Mouse (Mus musculus) forebrain, embryonic 11.5 days (tissue): ENCODE measurements around the gene Pgbd5. TPM values are rescaled to one million over a fixed set of nuclear protein-coding genes. Genes with fewer than 3 reads are reported as not detected.

Experiments
- ATAC-seq: fragments of 200-750 bp; cut with Nextera tagmentation; replicated peaks from 2 replicates; pipeline ENCODE4 v1.8.0; 2017; ENCODE audit warnings: moderate TSS enrichment; ENCODE audit not compliant: low FRiP score
- DNase-seq: peaks from one replicate; pipeline ENCODE4 v3.0.0-alpha.2; 2017; ENCODE audit warnings: low spot score
- H3K27ac ChIP-seq: fragments of 300-500 bp; sonication (generic); 2 replicates; pipeline ENCODE4 v1.5.1; 2014; ENCODE audit warnings: low read depth, low read length
- H3K27me3 ChIP-seq: fragments of 300-500 bp; sonication (generic); 2 replicates; pipeline ENCODE4 v1.6.1; 2014; ENCODE audit warnings: mild to moderate bottlenecking, low read length, mixed read lengths; ENCODE audit not compliant: control insufficient read depth, insufficient read depth
- H3K36me3 ChIP-seq: fragments of 300-500 bp; sonication (generic); 2 replicates; pipeline ENCODE4 v1.6.1; 2014; ENCODE audit warnings: mild to moderate bottlenecking, low read length, moderate library complexity, mixed read lengths; ENCODE audit not compliant: control insufficient read depth, insufficient read depth
- H3K4me1 ChIP-seq: fragments of 300-500 bp; sonication (generic); replicated peaks from 2 replicates; pipeline ENCODE4 v1.6.1; 2014; ENCODE audit warnings: low read length, mixed read lengths; ENCODE audit not compliant: control insufficient read depth, insufficient read depth
- H3K4me2 ChIP-seq: fragments of 300-500 bp; sonication (generic); 2 replicates; pipeline ENCODE4 v1.6.1; 2014; ENCODE audit warnings: low read depth, mild to moderate bottlenecking, low read length, moderate library complexity, mixed read lengths; ENCODE audit not compliant: severe bottlenecking
- H3K4me3 ChIP-seq: fragments of 300-500 bp; sonication (generic); 2 replicates; pipeline ENCODE4 v1.5.1; 2014; ENCODE audit warnings: low read depth, low read length
- H3K9ac ChIP-seq: fragments of 300-500 bp; sonication (generic); 2 replicates; pipeline ENCODE4 v1.6.1; 2014; ENCODE audit warnings: low read length
- H3K9me3 ChIP-seq: fragments of 300-500 bp; sonication (generic); 2 replicates; pipeline ENCODE4 v1.6.1; 2016; ENCODE audit warnings: low read length, mixed read lengths; ENCODE audit not compliant: control insufficient read depth
- WGBS: fragments of 180-500 bp; shearing (Covaris S2); extraction: QIAGEN DNeasy Blood & Tissue Kit; methylation state at CpG from one replicate; pipeline ENCODE4 v1.1.7; 2014; 5-methylcytosine and 5-hydroxymethylcytosine counted together
- polyA plus RNA-seq: library from polyadenylated mRNA; unstranded; fragments of >200 nt; fragmentation: Nextera tagmentation; extraction: Ambion mirVana; gene quantifications from 2 replicates; pipeline ENCODE4 v1.2.1, GENCODE M21; 2014

Gene Pgbd5
- polyA plus RNA-seq, 1 experiment from 2014 or later, result 5.3 TPM

- DNase-seq (no peak), ATAC-seq (no peak)
- Histone ChIP-seq H3K9ac (no peak overlapping the region), H3K4me3 (no peak overlapping the region), H3K4me2 (no peak overlapping the region), H3K27ac (no peak overlapping the region), H3K4me1 (no peaks in the 10 kb centered on the region), H3K9me3 (no peaks in the 10 kb centered on the region), H3K36me3 (no peaks in the 10 kb centered on the region), H3K27me3 (no peaks in the 10 kb centered on the region)
- 79% methylated on average over 5 of the region's 5 CpGs for WGBS
These were observed 46.4 kb downstream of the Pgbd5 start for GRCm38 (mm10) chr8:124393013-124393412.

- ATAC-seq, result no peak
- Histone ChIP-seq H3K4me2 (no peak overlapping the region), H3K4me1 (no peaks in the 10 kb centered on the region), H3K4me3 (no peak overlapping the region), H3K27me3 (no peaks in the 10 kb centered on the region), H3K36me3 (no peaks in the 10 kb centered on the region), H3K9ac (no peak overlapping the region), H3K9me3 (no peaks in the 10 kb centered on the region), H3K27ac (no peak overlapping the region)
- WGBS, result 63% methylated on average over 10 of the region's 10 CpGs
- DNase-seq, result no peak
These were observed 47.0 kb downstream of the Pgbd5 start for GRCm38 (mm10) chr8:124392271-124393012.

GRCm38 (mm10) chr8:124391191-124391590, 48.3 kb downstream of the Pgbd5 start:
- Histone ChIP-seq H3K4me1 (no peaks in the 10 kb centered on the region), H3K4me3 (no peak overlapping the region), H3K27ac (no peak overlapping the region), H3K36me3 (no peaks in the 10 kb centered on the region), H3K9me3 (no peaks in the 10 kb centered on the region), H3K9ac (no peak overlapping the region), H3K4me2 (no peak overlapping the region), H3K27me3 (no peaks in the 10 kb centered on the region)
- DNase-seq, result no peak
- no peak for ATAC-seq
- 90% methylated on average over 7 of the region's 7 CpGs for WGBS

- Histone ChIP-seq H3K4me2 (no peak overlapping the region), H3K4me1 (no peaks in the 10 kb centered on the region), H3K36me3 (no peaks in the 10 kb centered on the region), H3K27me3 (no peaks in the 10 kb centered on the region), H3K4me3 (no peak overlapping the region), H3K27ac (no peak overlapping the region), H3K9ac (no peak overlapping the region), H3K9me3 (no peaks in the 10 kb centered on the region)
- no peak for ATAC-seq
- WGBS, result 88% methylated on average over 11 of the region's 11 CpGs
- no peak for DNase-seq
These were observed 50.0 kb downstream of the Pgbd5 start for GRCm38 (mm10) chr8:124389495-124389894.

GRCm38 (mm10) chr8:124386225-124386899, 53.1 kb downstream of the Pgbd5 start:
- H3K4me2 ChIP-seq, result no peak overlapping the region
- ATAC-seq (no peak), DNase-seq (no peak)
- H3K4me1 ChIP-seq, result no peaks in the 10 kb centered on the region
- no peak overlapping the region for H3K27ac ChIP-seq
- no peaks in the 10 kb centered on the region for H3K36me3 ChIP-seq
- H3K9me3 ChIP-seq, result no peaks in the 10 kb centered on the region
- 91% methylated on average over 23 of the region's 23 CpGs for WGBS
- no peak overlapping the region for H3K9ac ChIP-seq
- no peak overlapping the region for H3K4me3 ChIP-seq
- no peaks in the 10 kb centered on the region for H3K27me3 ChIP-seq

- no peak for ATAC-seq
- WGBS, result 93% methylated on average over 19 of the region's 19 CpGs
These were observed 55.1 kb downstream of the Pgbd5 start for GRCm38 (mm10) chr8:124384336-124384735.

GRCm38 (mm10) chr8:124382235-124382634, 57.2 kb downstream of the Pgbd5 start:
- no peaks in the 10 kb centered on the region for H3K36me3 ChIP-seq
- DNase-seq (no peak), ATAC-seq (no peak)
- no peak overlapping the region for H3K4me2 ChIP-seq
- H3K4me3 ChIP-seq, result no peak overlapping the region
- WGBS, result 54% methylated on average over 10 of the region's 10 CpGs
- no peak overlapping the region for H3K27ac ChIP-seq
- H3K9ac ChIP-seq, result no peak overlapping the region
- H3K4me1 ChIP-seq, result no peaks in the 10 kb centered on the region
- no peaks in the 10 kb centered on the region for H3K9me3 ChIP-seq
- H3K27me3 ChIP-seq, result no peaks in the 10 kb centered on the region

More at GRCm38 (mm10) chr8:124384336-124384735, 55.1 kb downstream of the Pgbd5 start:
- Histone ChIP-seq H3K9ac (no peak overlapping the region), H3K4me3 (no peak overlapping the region), H3K36me3 (no peaks in the 10 kb centered on the region), H3K27me3 (no peaks in the 10 kb centered on the region), H3K27ac (no peak overlapping the region), H3K4me2 (no peak overlapping the region), H3K4me1 (no peaks in the 10 kb centered on the region), H3K9me3 (no peaks in the 10 kb centered on the region)
- DNase-seq, result no peak

- no peak for DNase-seq
- no peaks in the 10 kb centered on the region for H3K36me3 ChIP-seq
These were observed 60.2 kb downstream of the Pgbd5 start for GRCm38 (mm10) chr8:124379289-124379688.

GRCm38 (mm10) chr8:124376406-124376805, 63.1 kb downstream of the Pgbd5 start:
- H3K4me1 ChIP-seq, result no peaks in the 10 kb centered on the region
- H3K9ac ChIP-seq, result no peak overlapping the region
- DNase-seq (no peak), ATAC-seq (no peak)
- no peaks in the 10 kb centered on the region for H3K36me3 ChIP-seq
- no peaks in the 10 kb centered on the region for H3K9me3 ChIP-seq
- H3K27me3 ChIP-seq, result no peaks in the 10 kb centered on the region
- H3K4me2 ChIP-seq, result no peak overlapping the region
- no peak overlapping the region for H3K4me3 ChIP-seq
- 94% methylated on average over 12 of the region's 12 CpGs for WGBS
- H3K27ac ChIP-seq, result no peak overlapping the region

More at GRCm38 (mm10) chr8:124379289-124379688, 60.2 kb downstream of the Pgbd5 start:
- 80% methylated on average over 6 of the region's 6 CpGs for WGBS
- no peaks in the 10 kb centered on the region for H3K4me1 ChIP-seq
- no peak overlapping the region for H3K9ac ChIP-seq
- ATAC-seq, result no peak
- no peak overlapping the region for H3K27ac ChIP-seq
- H3K27me3 ChIP-seq, result no peaks in the 10 kb centered on the region
- no peak overlapping the region for H3K4me2 ChIP-seq
- no peaks in the 10 kb centered on the region for H3K9me3 ChIP-seq
- H3K4me3 ChIP-seq, result no peak overlapping the region
